Mouse (Mus musculus): ENCODE data around the gene Naa80. TPM values are rescaled to one million over a fixed set of nuclear protein-coding genes. Genes with fewer than 3 reads are reported as not detected.
A peak's percentile ranks its signal among the peaks of the same experiment; 100 is the strongest.
"Not testable (repeated sequence)": the region's sequence is repeated elsewhere in the genome, so short reads cannot be mapped to it uniquely, and the experiment has no call there.

Gene Naa80
- polyA plus RNA-seq, 1 experiment from 2014 or later, result 16.7 TPM

GRCm38 (mm10) chr9:107552690-107553393 lies 25.8 kb upstream of the Naa80 start:
- ATAC-seq (ENCODE audit: insufficient number of reproducible peaks, low FRiP score, low TSS enrichment, low read depth), result no peak
- H3K27ac ChIP-seq (replicated peaks; ENCODE audit: low read depth, low read length), result no peak overlapping the region; the same call in none of the 2 replicates
- H3K36me3 ChIP-seq (ENCODE audit: control insufficient read depth, insufficient read depth, low read length), result peaks cover 7% of the 10 kb centered on the region; the same call in 1 of the 2 replicates
- H3K4me3 ChIP-seq (ENCODE audit: low read depth, low read length), result no peak overlapping the region
- peak overlapping the region; percentile 96 for H3K4me2 ChIP-seq (ENCODE audit: low read depth, severe bottlenecking)
- peaks cover 45% of the 10 kb centered on the region for H3K4me1 ChIP-seq (ENCODE audit: control insufficient read depth, insufficient read depth, low read length)
- no peaks in the 10 kb centered on the region for H3K27me3 ChIP-seq (ENCODE audit: control insufficient read depth, insufficient read depth, low read length)
- WGBS, result 76% methylated on average over 5 of the region's 5 CpGs
- DNase-seq (ENCODE audit: low spot score), result no peak
- H3K9ac ChIP-seq (ENCODE audit: low read length), result no peak overlapping the region; the same call in 1 of the 2 replicates
- H3K9me3 ChIP-seq (ENCODE audit: control insufficient read depth, low read length), result no peaks in the 10 kb centered on the region

- 4% methylated on average over 37 of the region's 37 CpGs for WGBS
- Histone ChIP-seq H3K27me3 (ENCODE audit: control insufficient read depth, insufficient read depth, low read length) (no peaks in the 10 kb centered on the region), H3K4me2 (ENCODE audit: low read depth, severe bottlenecking) (peak overlapping the region; percentile 84), H3K4me3 (ENCODE audit: low read depth, low read length) (peak overlapping the region; percentile 78), H3K9me3 (ENCODE audit: control insufficient read depth, low read length) (no peaks in the 10 kb centered on the region), H3K9ac (ENCODE audit: low read length) (peak overlapping the region; percentile 49), H3K27ac (replicated peaks; ENCODE audit: low read depth, low read length) (peak overlapping the region; percentile 87), H3K4me1 (ENCODE audit: control insufficient read depth, insufficient read depth, low read length) (peaks cover 45% of the 10 kb centered on the region), H3K36me3 (ENCODE audit: control insufficient read depth, insufficient read depth, low read length) (peaks cover 13% of the 10 kb centered on the region)
- DNase-seq (ENCODE audit: low spot score) (no peak), ATAC-seq (ENCODE audit: insufficient number of reproducible peaks, low FRiP score, low TSS enrichment, low read depth) (peak; percentile 49)
Observed at GRCm38 (mm10) chr9:107553541-107554318, 25.0 kb upstream of the Naa80 start.

- peak overlapping the region; percentile 91 for H3K27ac ChIP-seq (replicated peaks; ENCODE audit: low read depth, low read length)
- ATAC-seq (ENCODE audit: insufficient number of reproducible peaks, low FRiP score, low TSS enrichment, low read depth), result peak; percentile 87
- H3K9me3 ChIP-seq (ENCODE audit: control insufficient read depth, low read length), result no peaks in the 10 kb centered on the region
- WGBS, result under 1% methylated on average over 53 of the region's 53 CpGs
- peak; percentile 95 for DNase-seq (ENCODE audit: low spot score)
- peak overlapping the region; percentile 78 for H3K4me3 ChIP-seq (ENCODE audit: low read depth, low read length)
- no peaks in the 10 kb centered on the region for H3K27me3 ChIP-seq (ENCODE audit: control insufficient read depth, insufficient read depth, low read length)
- H3K4me1 ChIP-seq (ENCODE audit: control insufficient read depth, insufficient read depth, low read length), result peaks cover 45% of the 10 kb centered on the region
- H3K9ac ChIP-seq (ENCODE audit: low read length), result peak overlapping the region; percentile 79
- peak overlapping the region; percentile 84 for H3K4me2 ChIP-seq (ENCODE audit: low read depth, severe bottlenecking)
- H3K36me3 ChIP-seq (ENCODE audit: control insufficient read depth, insufficient read depth, low read length), result peaks cover 17% of the 10 kb centered on the region
Observed at GRCm38 (mm10) chr9:107554319-107554825, 24.3 kb upstream of the Naa80 start.

DNA sequence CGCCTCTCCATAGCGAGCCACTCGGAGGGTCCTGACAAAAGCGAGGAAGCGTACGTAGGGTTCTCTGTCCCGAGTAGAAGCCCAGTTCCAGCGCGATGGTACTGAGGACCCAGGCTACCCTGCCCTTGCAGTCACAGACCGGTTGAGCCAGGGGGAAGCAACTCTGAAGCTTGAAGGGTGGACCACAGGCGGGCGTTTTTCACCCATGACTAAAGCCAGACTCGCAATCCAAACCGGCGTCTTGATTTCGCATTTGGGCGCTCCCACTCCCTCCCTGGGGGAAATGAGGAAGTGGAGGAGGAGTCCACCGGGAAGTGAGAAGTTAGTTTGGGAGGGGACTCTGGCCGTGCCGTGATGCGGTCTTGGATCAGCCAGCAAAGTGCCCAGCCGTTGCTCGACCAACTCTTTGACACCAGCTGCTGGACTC lies 23.6 kb upstream of the Naa80 start:
- H3K9me3 ChIP-seq (ENCODE audit: control insufficient read depth, low read length), result no peaks in the 10 kb centered on the region
- H3K36me3 ChIP-seq (ENCODE audit: control insufficient read depth, insufficient read depth, low read length), result peaks cover 20% of the 10 kb centered on the region
- peaks cover 45% of the 10 kb centered on the region for H3K4me1 ChIP-seq (ENCODE audit: control insufficient read depth, insufficient read depth, low read length)
- no peaks in the 10 kb centered on the region for H3K27me3 ChIP-seq (ENCODE audit: control insufficient read depth, insufficient read depth, low read length)
- DNase-seq (ENCODE audit: low spot score) (peak; percentile 66), ATAC-seq (ENCODE audit: insufficient number of reproducible peaks, low FRiP score, low TSS enrichment, low read depth) (no peak; the same call in 1 of the 2 replicates)
- peak overlapping the region; percentile 83 for H3K4me2 ChIP-seq (ENCODE audit: low read depth, severe bottlenecking)
- H3K4me3 ChIP-seq (ENCODE audit: low read depth, low read length), result peak overlapping the region; percentile 78
- H3K9ac ChIP-seq (ENCODE audit: low read length), result peak overlapping the region; percentile 79
- H3K27ac ChIP-seq (replicated peaks; ENCODE audit: low read depth, low read length), result peak overlapping the region; percentile 91
- under 1% methylated on average over 23 of the region's 23 CpGs for WGBS

GRCm38 (mm10) chr9:107555701-107556100 lies 23.0 kb upstream of the Naa80 start:
- 53% methylated on average over 2 of the region's 2 CpGs for WGBS
- Histone ChIP-seq H3K27ac (replicated peaks; ENCODE audit: low read depth, low read length) (no peak overlapping the region; the same call in 1 of the 2 replicates), H3K4me1 (ENCODE audit: control insufficient read depth, insufficient read depth, low read length) (peaks cover 41% of the 10 kb centered on the region)

DNA sequence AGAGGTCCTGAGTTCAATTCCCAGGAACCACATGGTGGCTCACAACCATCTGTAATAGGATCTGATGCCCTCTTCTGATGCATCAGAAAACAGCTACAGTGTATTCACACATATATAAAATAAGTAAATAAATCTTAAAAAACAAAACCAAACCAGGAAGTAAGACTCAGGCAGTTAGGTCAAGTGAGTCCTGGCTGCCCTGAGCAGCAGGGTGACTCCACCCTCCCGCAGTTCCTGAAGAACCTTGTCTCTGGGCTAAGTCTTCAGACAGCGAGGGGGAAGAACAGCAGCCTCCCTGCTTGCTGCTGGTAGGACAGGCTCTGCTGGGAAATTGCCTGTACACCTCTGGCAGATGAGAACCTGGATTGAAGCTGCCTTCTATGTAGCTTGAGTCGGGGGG lies 22.3 kb upstream of the Naa80 start:
- Histone ChIP-seq H3K36me3 (ENCODE audit: control insufficient read depth, insufficient read depth, low read length) (peaks cover 20% of the 10 kb centered on the region), H3K9me3 (ENCODE audit: control insufficient read depth, low read length) (no peaks in the 10 kb centered on the region), H3K9ac (ENCODE audit: low read length) (no peak overlapping the region), H3K4me1 (ENCODE audit: control insufficient read depth, insufficient read depth, low read length) (peaks cover 35% of the 10 kb centered on the region), H3K4me2 (ENCODE audit: low read depth, severe bottlenecking) (peak overlapping the region; percentile 83; the same call in 1 of the 2 replicates), H3K27me3 (ENCODE audit: control insufficient read depth, insufficient read depth, low read length) (no peaks in the 10 kb centered on the region), H3K4me3 (ENCODE audit: low read depth, low read length) (no peak overlapping the region), H3K27ac (replicated peaks; ENCODE audit: low read depth, low read length) (no peak overlapping the region)
- DNase-seq (ENCODE audit: low spot score) (no peak), ATAC-seq (ENCODE audit: insufficient number of reproducible peaks, low FRiP score, low TSS enrichment, low read depth) (no peak)
- WGBS, result 84% methylated on average over 3 of the region's 3 CpGs

More at GRCm38 (mm10) chr9:107555701-107556100, 23.0 kb upstream of the Naa80 start:
- ATAC-seq (ENCODE audit: insufficient number of reproducible peaks, low FRiP score, low TSS enrichment, low read depth) (no peak), DNase-seq (ENCODE audit: low spot score) (no peak)
- H3K9me3 ChIP-seq (ENCODE audit: control insufficient read depth, low read length), result no peaks in the 10 kb centered on the region
- H3K4me2 ChIP-seq (ENCODE audit: low read depth, severe bottlenecking), result peak overlapping the region; percentile 83
- peak overlapping the region; percentile 78 for H3K4me3 ChIP-seq (ENCODE audit: low read depth, low read length)
- no peaks in the 10 kb centered on the region for H3K27me3 ChIP-seq (ENCODE audit: control insufficient read depth, insufficient read depth, low read length)
- peaks cover 20% of the 10 kb centered on the region for H3K36me3 ChIP-seq (ENCODE audit: control insufficient read depth, insufficient read depth, low read length)
- peak overlapping the region; percentile 79 for H3K9ac ChIP-seq (ENCODE audit: low read length)

- Histone ChIP-seq H3K9ac (ENCODE audit: low read length) (peak within 1 kb of the TSS; percentile 72), H3K9me3 (ENCODE audit: control insufficient read depth, low read length) (no peaks in the 10 kb centered on the region), H3K4me2 (ENCODE audit: low read depth, severe bottlenecking) (peak within 1 kb of the TSS; percentile 80), H3K4me3 (ENCODE audit: low read depth, low read length) (peak within 1 kb of the TSS; percentile 79), H3K27ac (replicated peaks; ENCODE audit: low read depth, low read length) (no peak within 1 kb of the TSS), H3K4me1 (ENCODE audit: control insufficient read depth, insufficient read depth, low read length) (peaks cover 14% of the 10 kb centered on the region), H3K36me3 (ENCODE audit: control insufficient read depth, insufficient read depth, low read length) (peaks cover 16% of the 10 kb centered on the region), H3K27me3 (ENCODE audit: control insufficient read depth, insufficient read depth, low read length) (no peaks in the 10 kb centered on the region)
- DNase-seq (ENCODE audit: low spot score), result peak; percentile 94
- under 1% methylated on average over 46 of the region's 46 CpGs for WGBS
- ATAC-seq (ENCODE audit: insufficient number of reproducible peaks, low FRiP score, low TSS enrichment, low read depth), result peak; percentile 88
Observed at GRCm38 (mm10) chr9:107563029-107563581, 15.6 kb upstream of the Naa80 start, which contains the start of gene Tusc2. Tusc2 (plus strand) TSS chr9:107563255.

- not testable (repeated sequence) for H3K27ac ChIP-seq (replicated peaks; ENCODE audit: low read depth, low read length); H3K9ac ChIP-seq (ENCODE audit: low read length); H3K27me3 ChIP-seq (ENCODE audit: control insufficient read depth, insufficient read depth, low read length); H3K4me3 ChIP-seq (ENCODE audit: low read depth, low read length); H3K9me3 ChIP-seq (ENCODE audit: control insufficient read depth, low read length); H3K36me3 ChIP-seq (ENCODE audit: control insufficient read depth, insufficient read depth, low read length); DNase-seq (ENCODE audit: low spot score); ATAC-seq (ENCODE audit: insufficient number of reproducible peaks, low FRiP score, low TSS enrichment, low read depth); H3K4me2 ChIP-seq (ENCODE audit: low read depth, severe bottlenecking)
- 45% methylated on average over 5 of the region's 5 CpGs for WGBS
- peaks cover 22% of the 10 kb centered on the region for H3K4me1 ChIP-seq (ENCODE audit: control insufficient read depth, insufficient read depth, low read length)
Observed at GRCm38 (mm10) chr9:107565556-107565955, 13.1 kb upstream of the Naa80 start.

All from limb, embryonic 11.5 days (tissue).